Mouse (Mus musculus) skeletal muscle tissue, postnatal 0 days (tissue): ENCODE data around the gene Cfl1. TPM values are rescaled to one million over a fixed set of nuclear protein-coding genes. Genes with fewer than 3 reads are reported as not detected.

Experiments
- polyA plus RNA-seq: library from polyadenylated mRNA; unstranded; fragments of >200 nt; fragmentation: Nextera tagmentation; extraction: Ambion mirVana; gene quantifications from 2 replicates; pipeline ENCODE4 v1.2.1, GENCODE M21; 2015

Gene Cfl1
- polyA plus RNA-seq = 666 and 916 TPM in 2 replicates

DNA sequence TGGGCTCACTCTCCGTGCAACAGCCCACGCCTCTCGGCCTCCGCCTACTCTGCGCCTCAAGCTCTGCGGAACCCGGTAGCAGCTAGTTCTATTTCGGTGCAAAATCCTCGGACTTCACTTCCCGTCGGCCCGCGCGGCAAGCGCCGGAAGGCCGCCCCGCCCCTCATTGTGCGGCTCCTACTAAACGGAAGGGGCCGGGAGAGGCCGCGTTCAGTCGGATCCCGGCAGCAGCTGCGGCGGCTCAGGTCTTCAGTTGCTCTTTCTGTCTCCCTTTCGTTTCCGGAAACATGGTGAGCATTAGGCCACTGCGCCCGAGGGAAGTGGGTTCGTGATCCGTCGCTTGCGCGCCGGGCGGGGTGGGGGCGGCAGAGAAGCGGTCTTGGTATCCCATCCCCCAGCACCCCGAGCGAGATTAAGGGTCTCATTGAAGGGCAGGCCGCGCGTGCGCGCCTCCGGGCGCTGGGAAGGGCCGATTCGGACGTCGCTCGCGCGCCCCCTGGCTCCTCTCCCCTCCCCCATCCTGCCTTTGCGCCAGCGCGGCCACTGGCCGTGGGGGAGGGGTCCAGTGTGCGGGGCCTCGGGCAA lies at the start of gene Cfl1:
Gene Cfl1 (plus strand): TSS at position 143 of the 585 bp plus-strand sequence.

DNA sequence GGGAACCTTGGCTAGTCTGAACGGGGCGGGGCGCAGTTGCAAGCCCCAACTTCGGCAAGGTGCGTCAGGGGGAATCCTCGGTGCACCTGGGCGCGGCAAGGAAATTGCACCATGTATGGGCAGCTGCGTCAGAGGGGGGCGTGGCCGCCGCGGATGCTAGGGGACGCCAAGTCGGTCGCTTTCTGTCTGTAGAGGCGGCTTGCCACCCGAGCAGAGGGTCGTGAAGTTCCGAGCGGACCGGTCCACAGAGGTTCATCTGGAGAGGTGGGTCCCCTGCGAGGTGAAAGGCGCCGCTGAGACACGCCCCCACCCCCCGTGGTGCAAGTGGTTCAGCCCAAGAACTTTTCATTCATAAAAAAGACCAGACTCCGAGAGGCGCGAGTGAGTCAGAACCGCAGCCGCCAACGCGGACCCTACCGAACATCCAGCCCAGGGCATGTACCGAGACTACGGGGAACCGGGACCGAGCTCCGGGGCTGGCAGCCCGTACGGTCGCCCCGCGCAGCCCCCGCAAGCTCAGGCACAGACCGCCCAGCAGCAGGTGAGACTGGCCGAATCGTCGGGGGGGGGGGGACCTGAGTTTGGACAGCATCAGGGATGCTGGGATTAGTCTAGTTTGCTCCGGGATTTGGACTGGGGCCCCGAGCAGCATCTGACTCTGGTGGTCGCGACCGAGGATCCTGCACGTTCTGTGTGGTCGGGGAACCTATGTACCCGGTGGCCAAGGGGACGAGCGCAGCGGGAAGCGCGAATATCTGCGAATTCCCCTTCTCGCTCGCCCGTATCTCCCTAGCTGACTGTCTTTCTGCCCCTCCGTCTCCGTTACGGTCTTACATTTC lies 42.5 kb upstream of the Cfl1 start, which contains the start of gene Fosl1:
Gene Fosl1 (plus strand): TSS at position 33 of the 839 bp plus-strand sequence.

DNA sequence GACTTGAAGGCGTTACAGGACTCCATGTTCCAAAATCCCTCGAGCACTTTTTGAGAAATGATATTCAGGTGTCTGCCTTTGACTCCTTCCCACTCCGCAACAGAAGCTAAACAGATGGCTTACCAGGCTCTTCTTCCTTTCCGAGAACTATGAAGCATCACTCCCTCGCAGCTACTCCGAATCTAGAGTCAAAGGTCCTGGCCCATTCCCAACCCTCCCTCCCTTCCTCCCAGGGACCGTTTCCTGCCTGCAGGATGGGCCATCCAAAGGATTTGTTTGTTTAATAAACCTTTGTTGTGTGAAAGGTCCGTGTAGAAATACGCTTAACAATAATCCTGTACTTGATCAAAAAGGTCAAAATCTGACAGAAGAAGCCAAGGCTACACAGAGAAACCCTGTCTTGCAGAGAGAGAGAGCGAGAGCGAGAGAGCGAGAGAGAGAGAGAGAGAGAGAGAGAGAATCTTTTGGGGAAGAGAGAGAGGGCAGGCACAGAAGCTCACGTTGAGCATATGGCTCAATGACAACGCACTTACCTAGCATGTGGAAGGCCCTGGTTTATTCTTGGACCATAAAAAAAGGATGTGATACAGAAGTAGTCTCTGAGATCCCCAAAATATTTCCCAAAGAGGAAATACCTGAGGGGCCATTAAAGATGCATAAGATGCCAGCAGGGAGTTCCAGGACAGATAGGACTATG lies 32.4 kb upstream of the Cfl1 start, which contains the start of gene Ccdc85b:
Gene Ccdc85b (minus strand): TSS at position 149 of the 697 bp plus-strand sequence.

DNA sequence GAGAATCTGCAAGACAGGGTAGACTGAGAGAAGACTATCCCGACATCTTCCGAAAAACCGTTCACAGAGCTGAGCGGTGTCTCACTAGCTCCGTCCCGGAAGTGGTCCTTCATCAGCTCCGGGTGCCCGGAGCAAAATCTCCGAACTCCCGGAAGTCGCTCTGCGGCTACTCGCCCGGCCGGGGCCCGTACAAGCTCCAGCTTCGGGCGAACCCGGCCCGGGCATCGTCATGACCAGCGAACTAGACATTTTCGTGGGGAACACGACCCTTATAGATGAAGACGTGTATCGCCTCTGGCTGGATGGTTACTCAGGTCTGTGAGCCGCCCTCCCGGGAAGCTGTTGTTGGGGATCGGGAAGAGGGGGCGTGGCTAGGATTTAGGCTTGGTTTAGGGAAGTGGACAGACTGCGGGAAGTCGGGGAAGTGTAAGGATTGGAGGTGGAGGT lies 29.8 kb upstream of the Cfl1 start, which contains the start of gene Fibp:
Gene Fibp (plus strand): TSS at position 151 of the 447 bp plus-strand sequence.

DNA sequence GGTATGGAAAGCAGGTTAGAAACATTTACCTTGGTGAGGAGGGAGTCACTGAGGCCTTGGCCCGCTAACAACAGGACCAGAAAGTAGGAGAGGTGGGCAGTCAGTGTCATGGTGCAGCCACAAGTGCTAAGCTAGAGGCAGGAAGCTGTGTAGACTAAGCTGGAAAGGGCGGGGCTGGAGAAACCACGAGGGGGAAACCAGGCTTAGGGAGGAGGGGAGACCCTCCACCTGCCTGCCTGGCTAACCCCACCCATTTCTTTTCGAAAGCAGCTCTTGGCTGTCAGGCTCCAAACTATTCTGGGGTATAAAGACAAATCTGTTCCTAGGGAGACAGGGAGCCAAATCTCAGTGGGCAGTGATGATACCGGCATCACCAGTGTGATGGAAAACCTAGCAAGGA lies 21.9 kb upstream of the Cfl1 start, which contains the start of gene Ctsw:
Gene Ctsw (minus strand): TSS at position 134 of the 400 bp plus-strand sequence.

DNA sequence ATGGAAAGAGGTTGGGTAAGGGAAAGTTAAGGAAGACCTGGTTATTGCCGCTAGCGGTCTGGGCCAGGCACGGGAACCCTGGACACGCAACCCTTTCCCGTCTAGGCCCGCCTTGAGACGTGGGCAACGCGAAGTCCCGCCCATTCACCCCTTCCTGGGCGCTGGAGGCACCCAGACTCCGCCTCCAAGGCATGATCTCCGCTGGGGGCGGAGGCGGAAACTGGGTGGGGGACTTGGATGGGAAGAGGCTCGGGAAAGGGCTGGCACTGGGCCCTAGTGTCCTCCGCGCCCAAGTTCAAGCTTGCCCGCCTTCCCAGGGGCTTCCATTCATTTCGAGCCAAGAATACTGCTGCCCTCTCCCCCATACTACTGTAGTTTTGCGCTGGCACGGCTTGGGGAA lies 16.5 kb upstream of the Cfl1 start, which contains the start of gene Efemp2:
Gene Efemp2 (plus strand): TSS at position 235 of the 400 bp plus-strand sequence.

DNA sequence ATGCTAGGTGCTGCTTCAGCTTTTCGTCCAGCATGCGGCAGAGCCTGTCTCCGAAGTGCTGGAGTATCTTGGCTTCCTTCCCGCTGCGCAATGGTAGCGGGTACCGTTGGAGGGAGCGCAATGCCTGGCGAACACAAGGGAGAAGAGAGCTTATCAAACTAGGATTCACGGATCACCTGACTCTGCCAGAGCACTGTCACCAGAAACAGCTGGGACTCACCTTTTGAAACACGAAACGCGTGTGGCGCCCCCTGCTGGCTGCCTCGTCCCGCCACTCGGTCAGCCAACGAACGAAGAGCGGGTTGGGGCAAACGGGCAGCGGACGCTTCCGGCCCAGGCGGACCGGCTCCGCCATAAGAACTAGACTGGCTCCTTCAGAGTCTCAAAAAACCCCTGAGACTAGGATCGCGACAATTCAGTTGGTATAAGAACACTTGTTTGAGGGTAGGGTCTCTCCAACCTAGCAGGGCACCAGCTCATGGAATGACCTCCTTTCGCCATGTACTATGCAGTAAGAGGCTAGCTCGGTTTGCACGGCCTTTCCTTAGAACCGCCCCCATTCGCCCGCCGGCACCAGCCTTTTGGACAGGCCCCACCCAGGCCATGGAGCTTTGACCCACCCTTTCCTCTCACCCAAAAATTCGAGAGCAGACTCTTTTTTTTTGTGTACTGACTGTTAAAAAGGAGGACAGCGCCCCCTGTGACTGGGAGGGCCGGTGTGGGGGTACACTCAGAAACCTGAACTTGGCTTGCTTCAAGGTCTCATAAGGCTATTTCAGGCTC lies 2.3 kb upstream of the Cfl1 start, which contains the start of gene Mus81:
Gene Mus81 (minus strand): TSS at position 635 of the 783 bp plus-strand sequence.

DNA sequence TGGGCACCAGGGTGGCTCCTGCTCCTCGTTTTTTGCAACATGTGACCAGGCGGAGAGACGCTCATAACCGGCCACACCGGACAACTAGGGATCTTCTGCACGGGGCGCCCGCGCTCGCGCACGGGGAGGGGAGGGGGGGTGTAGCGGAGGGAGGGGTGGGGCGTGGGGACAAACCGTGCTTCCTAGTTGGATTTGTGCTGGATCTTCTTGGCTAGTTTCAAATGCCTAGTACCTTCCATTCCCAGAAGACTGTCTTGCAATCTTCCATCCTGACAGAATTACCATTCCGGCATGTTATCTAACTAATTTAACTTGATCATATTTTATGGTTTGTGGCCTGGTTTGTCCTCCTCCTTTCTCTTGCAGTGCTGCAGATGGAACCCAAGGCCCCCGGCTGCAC lies 13.4 kb downstream of the Cfl1 start, which contains the start of gene 1700020D05Rik:
Gene 1700020D05Rik (minus strand): TSS at position 101 of the 400 bp plus-strand sequence.

DNA sequence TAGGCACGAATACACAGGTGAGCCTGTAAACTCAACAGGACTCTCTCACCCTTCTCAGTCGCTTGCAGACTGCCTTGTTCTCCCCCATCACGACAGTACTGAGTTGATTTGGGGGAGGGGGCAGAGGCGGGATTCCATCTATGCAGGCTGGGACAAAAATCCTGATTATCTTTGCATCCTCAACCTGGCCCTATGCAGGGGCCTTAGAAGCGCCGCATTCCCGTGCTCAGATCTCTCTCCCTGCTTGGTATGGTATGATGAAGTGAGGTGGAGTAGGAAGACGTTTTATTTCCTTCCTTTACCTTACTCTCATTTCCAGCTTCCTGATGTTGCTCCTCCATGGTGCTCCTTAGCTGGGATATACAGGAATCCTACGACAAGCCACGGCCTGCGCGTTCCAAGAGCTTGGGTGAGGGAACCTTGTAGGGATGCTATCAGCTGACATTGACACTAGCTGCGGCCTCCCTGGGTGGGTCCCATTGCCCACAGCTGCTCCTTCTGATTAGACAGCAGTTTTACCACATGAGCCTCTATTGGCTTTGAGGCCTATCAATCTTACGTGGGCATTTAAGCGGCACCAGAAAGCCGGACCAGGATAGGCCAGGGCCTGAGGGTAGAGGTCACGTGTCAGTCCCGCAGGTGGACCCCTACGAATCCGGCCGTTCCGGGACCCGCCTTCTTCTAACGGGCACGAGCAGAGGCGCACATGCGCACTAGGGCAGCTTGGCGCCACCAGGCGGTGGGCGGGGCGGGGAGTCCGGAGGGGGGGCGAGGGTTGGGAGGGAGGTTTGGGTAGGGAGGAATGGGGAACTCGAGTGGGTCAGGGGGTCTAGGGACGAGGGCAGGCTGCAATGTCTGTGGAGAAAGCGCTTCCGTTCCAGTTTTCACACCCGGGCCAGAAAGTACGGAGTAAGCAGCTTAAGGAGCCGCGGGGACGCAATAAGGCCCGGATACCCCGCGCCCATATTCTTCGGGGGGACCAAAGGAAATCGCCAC lies 20.1 kb downstream of the Cfl1 start, which contains the start of gene Snx32:
Gene Snx32 (minus strand): TSS at position 508 of the 996 bp plus-strand sequence.

Other genes starting within 250 kb of the Cfl1 start
- 6.6 and 7.4 TPM in 2 replicates for gene Pacs1, start 217.3 kb upstream of the Cfl1 start, polyA plus RNA-seq
- 128 and 129 TPM in 2 replicates for gene Sf3b2, start 195.0 kb upstream of the Cfl1 start, polyA plus RNA-seq
- 0.45 and 0.57 TPM in 2 replicates for gene Gal3st3, start 192.1 kb upstream of the Cfl1 start, polyA plus RNA-seq
- not detected in 2 replicates for gene Catsper1, start 154.7 kb upstream of the Cfl1 start, polyA plus RNA-seq
- gene Cst6, start 140.9 kb upstream of the Cfl1 start, polyA plus RNA-seq = 4.5 and 13.1 TPM in 2 replicates
- 21.4 and 25.3 TPM in 2 replicates for gene Eif1ad, start 123.7 kb upstream of the Cfl1 start, polyA plus RNA-seq
- 216 and 231 TPM in 2 replicates for gene Banf1, start 123.3 kb upstream of the Cfl1 start, polyA plus RNA-seq
- gene Sart1, start 101.8 kb upstream of the Cfl1 start, polyA plus RNA-seq = 22.0 and 29.6 TPM in 2 replicates
- gene Tsga10ip, start 87.9 kb upstream of the Cfl1 start, polyA plus RNA-seq = 0.13 TPM in 1 of 2 replicates, not detected in the other
- 361 and 364 TPM in 2 replicates for gene Drap1, start 65.5 kb upstream of the Cfl1 start, polyA plus RNA-seq
- 46.1 and 48.8 TPM in 2 replicates for gene AI837181, start 65.3 kb upstream of the Cfl1 start, polyA plus RNA-seq
- not detected in 2 replicates for gene Fosl1, start 42.9 kb upstream of the Cfl1 start, polyA plus RNA-seq
- 6.8 and 8.5 TPM in 2 replicates for gene Ccdc85b, start 32.6 kb upstream of the Cfl1 start, polyA plus RNA-seq
- 59.8 and 61.8 TPM in 2 replicates for gene Fibp, start 29.8 kb upstream of the Cfl1 start, polyA plus RNA-seq
- gene Ctsw, start 21.9 kb upstream of the Cfl1 start, polyA plus RNA-seq = 0.15 and 0.55 TPM in 2 replicates
- 53.2 and 70.8 TPM in 2 replicates for gene Efemp2, start 16.5 kb upstream of the Cfl1 start, polyA plus RNA-seq
- gene Mus81, start 2.1 kb upstream of the Cfl1 start, polyA plus RNA-seq = 29.2 and 31.8 TPM in 2 replicates
- gene 1700020D05Rik, start 13.3 kb downstream of the Cfl1 start, polyA plus RNA-seq = 0.14 TPM in 1 of 2 replicates, not detected in the other
- 6.4 and 8.5 TPM in 2 replicates for gene Snx32, start 20.1 kb downstream of the Cfl1 start, polyA plus RNA-seq
- gene Ovol1, start 70.2 kb downstream of the Cfl1 start, polyA plus RNA-seq = 0.65 TPM in 1 of 2 replicates, not detected in the other
- 1.1 and 2.0 TPM in 2 replicates for gene Ap5b1, start 77.6 kb downstream of the Cfl1 start, polyA plus RNA-seq
- 48.4 and 58.1 TPM in 2 replicates for gene Rnaseh2c, start 111.4 kb downstream of the Cfl1 start, polyA plus RNA-seq
- gene Kat5, start 119.8 kb downstream of the Cfl1 start, polyA plus RNA-seq = 28.4 and 28.8 TPM in 2 replicates
- gene Rela, start 147.0 kb downstream of the Cfl1 start, polyA plus RNA-seq = 24.4 and 28.3 TPM in 2 replicates
- 20.3 and 21.1 TPM in 2 replicates for gene Sipa1, start 173.3 kb downstream of the Cfl1 start, polyA plus RNA-seq
- gene Map3k11, start 198.3 kb downstream of the Cfl1 start, polyA plus RNA-seq = 15.5 and 16.8 TPM in 2 replicates
- gene Pcnx3, start 198.5 kb downstream of the Cfl1 start, polyA plus RNA-seq = 4.7 and 6.5 TPM in 2 replicates
- gene Kcnk7, start 213.9 kb downstream of the Cfl1 start, polyA plus RNA-seq = 0.35 and 0.52 TPM in 2 replicates
- 133 and 144 TPM in 2 replicates for gene Ehbp1l1, start 235.9 kb downstream of the Cfl1 start, polyA plus RNA-seq
- 85.5 and 88.0 TPM in 2 replicates for gene Fam89b, start 239.2 kb downstream of the Cfl1 start, polyA plus RNA-seq